Mouse (Mus musculus): ENCODE data around the gene Usp51.

- no peak for TF ChIP-seq GATA1 (IDR thresholded peaks at IDR 0.05; ENCODE audit: borderline replicate concordance, low read length)
- no peak for TF ChIP-seq FLI1 (IDR thresholded peaks at IDR 0.05; ENCODE audit: low read length)
Measured at GRCm38 (mm10) chrX:152974204-152974661, 32.0 kb upstream of the Usp51 start.
